Mouse (Mus musculus) T-helper 1 cell (primary cell): Measurements from ENCODE around the gene Skiv2l.
"Not testable (repeated sequence)": the region's sequence is repeated elsewhere in the genome, so short reads cannot be mapped to it uniquely, and the experiment has no call there.

Source experiments
- in situ Hi-C: fragments of 300-600 bp; cut with MboI, MseI; formaldehyde crosslinking; loops from one replicate; pipeline ENCODE4 v1.15.1; 2025; ENCODE audit warnings: high pct_unique_total_duplicates

The Skiv2l gene

GRCm38 (mm10) chr17:34813747-34814146 is 36.3 kb downstream of the Skiv2l start:
- in situ Hi-C loops = loop anchor here (5.0 to 25.0 kb wide), 2 partner anchors 246 to 751 kb away; no protein-coding TSS in a partner anchor

- in situ Hi-C loops = loop anchor here (5.0 to 25.0 kb wide), 2 partner anchors 244 to 749 kb away; no protein-coding TSS in a partner anchor
Measured at GRCm38 (mm10) chr17:34811275-34811674, 38.7 kb downstream of the Skiv2l start.

- in situ Hi-C loops = loop anchor here (5.0 to 25.0 kb wide), 2 partner anchors 244 to 749 kb away; no protein-coding TSS in a partner anchor
Measured at GRCm38 (mm10) chr17:34810811-34811210, 39.2 kb downstream of the Skiv2l start.

GRCm38 (mm10) chr17:34810411-34810810 is 39.6 kb downstream of the Skiv2l start:
- in situ Hi-C loops = loop anchor here (5.0 to 25.0 kb wide), 2 partner anchors 243 to 748 kb away; no protein-coding TSS in a partner anchor

GRCm38 (mm10) chr17:34808599-34809205 is 41.3 kb downstream of the Skiv2l start:
- in situ Hi-C loops = loop anchor here (25.0 kb wide), 1 partner anchor 746 kb away; no protein-coding TSS in a partner anchor

GRCm38 (mm10) chr17:34807176-34807575 is 42.8 kb downstream of the Skiv2l start:
- in situ Hi-C loops = loop anchor here (25.0 kb wide), 1 partner anchor 745 kb away; no protein-coding TSS in a partner anchor

GRCm38 (mm10) chr17:34804871-34805562 is 45.0 kb downstream of the Skiv2l start:
- in situ Hi-C loops = loop anchor here (25.0 kb wide), 1 partner anchor 743 kb away; no protein-coding TSS in a partner anchor

GRCm38 (mm10) chr17:34804301-34804700 is 45.7 kb downstream of the Skiv2l start, which contains the start of gene Cyp21a1:
TSS of gene Cyp21a1 (minus strand) at chr17:34804561.
- in situ Hi-C loops = loop anchor here (25.0 kb wide), 1 partner anchor 742 kb away; no protein-coding TSS in a partner anchor

- in situ Hi-C loops = loop anchor here (25.0 kb wide), 1 partner anchor 741 kb away; no protein-coding TSS in a partner anchor
Measured at GRCm38 (mm10) chr17:34803367-34803766, 46.6 kb downstream of the Skiv2l start.

- in situ Hi-C loops = loop anchor here (25.0 kb wide), 1 partner anchor 740 kb away; no protein-coding TSS in a partner anchor
Measured at GRCm38 (mm10) chr17:34802756-34803155, 47.3 kb downstream of the Skiv2l start.

- in situ Hi-C loops = loop anchor here (25.0 kb wide), 1 partner anchor 739 kb away; no protein-coding TSS in a partner anchor
Measured at GRCm38 (mm10) chr17:34800781-34801305, 49.2 kb downstream of the Skiv2l start.

- in situ Hi-C loops = no loop called here
Measured at GRCm38 (mm10) chr17:34799531-34799925, 50.5 kb downstream of the Skiv2l start.

- in situ Hi-C loops = no loop called here
Measured at GRCm38 (mm10) chr17:34798866-34799530, 51.0 kb downstream of the Skiv2l start.

GRCm38 (mm10) chr17:34798071-34798470 is 51.9 kb downstream of the Skiv2l start:
- in situ Hi-C loops = not testable (repeated sequence)

GRCm38 (mm10) chr17:34797211-34797995 is 52.6 kb downstream of the Skiv2l start:
- in situ Hi-C loops = not testable (repeated sequence)

GRCm38 (mm10) chr17:34796311-34797140 is 53.5 kb downstream of the Skiv2l start:
- in situ Hi-C loops = no loop called here

GRCm38 (mm10) chr17:34795633-34796032 is 54.4 kb downstream of the Skiv2l start:
- in situ Hi-C loops = no loop called here

- in situ Hi-C loops = no loop called here
Measured at GRCm38 (mm10) chr17:34795016-34795415, 55.0 kb downstream of the Skiv2l start.
